Mouse (Mus musculus) cortical plate, adult 2 months (tissue): ENCODE data around the gene Fcnb.

Source experiments
- CTCF ChIP-seq: fragments of 200-500 bp; IDR thresholded peaks from 2 replicates; pipeline ENCODE4 v1.5.1; 2011; ENCODE audit warnings: mild to moderate bottlenecking, control low read depth, low read length; ENCODE audit not compliant: insufficient read depth; ENCODE audit errors: extremely low read depth
- POLR2A ChIP-seq: fragments of 200-500 bp; IDR thresholded peaks from 2 replicates; pipeline ENCODE4 v1.6.1; 2011; ENCODE audit warnings: mild to moderate bottlenecking, low read length, control low read depth; ENCODE audit not compliant: insufficient read depth; ENCODE audit errors: extremely low read depth

- TF ChIP-seq CTCF (no peak), POLR2A (no peak)
Measured at GRCm38 (mm10) chr2:28084768-28085167, at the start of gene Fcnb.
